Comparison of ENCODE assay signal across 9 mouse cellular contexts in the genomic region with DNA sequence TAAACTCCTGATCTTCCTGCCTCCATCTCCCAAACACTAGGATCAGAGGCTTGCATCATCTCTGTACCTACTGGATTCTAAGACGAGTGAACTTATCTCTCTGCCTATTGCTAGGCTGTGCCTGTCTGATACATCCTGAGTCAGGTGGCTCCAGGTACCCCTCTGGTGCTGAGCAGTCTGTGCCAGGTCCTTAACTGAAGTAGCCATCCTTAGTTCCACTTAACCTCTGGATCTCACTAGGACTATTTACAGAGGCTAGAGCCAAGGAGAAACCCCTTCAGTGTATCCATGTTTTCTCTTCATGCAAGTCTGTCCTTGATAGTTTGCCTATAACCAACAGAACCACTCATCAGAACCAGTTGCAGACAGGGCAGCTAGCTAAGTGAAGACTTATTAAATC. TPM values are rescaled to one million over a fixed set of nuclear protein-coding genes. Genes with fewer than 3 reads are reported as not detected.
DNase-seq lines count a peak whose midpoint lies in the region; ATAC-seq and TF ChIP-seq lines count a peak whose summit lies in the region.
"Had no signal": no experiment of that assay in that cellular context is flagged by ENCODE, and none has a peak within 500 bp of the region (broad histone marks: within the 10 kb centered on the region; RNA-seq: fewer than 3 reads in every experiment).

No protein-coding gene starts in this region.

- peak overlapping the region; percentile 20; the same call in 1 of the 2 replicates for H3K9ac ChIP-seq in lung, embryonic 14.5 days
- no peak overlapping the region for H3K9ac ChIP-seq in lung, embryonic 15.5 days
- H3K9ac ChIP-seq in stomach, postnatal 0 days (ENCODE audit: low read length) = no peak overlapping the region

- H3K4me3 ChIP-seq in erythroblast, embryonic 14.5 days (replicated peaks) = peak overlapping the region; percentile 40
- H3K4me3 ChIP-seq in lung, embryonic 14.5 days (ENCODE audit: low read depth, low read length) = peak overlapping the region; percentile 69; the same call in 1 of the 2 replicates
- H3K4me3 ChIP-seq in lung, adult 2 months (replicated peaks; ENCODE audit: extremely low read depth, low read depth, low read length) = no peak overlapping the region
- peak overlapping the region; percentile 10; the same call in 1 of the 2 replicates for H3K4me3 ChIP-seq in lung, embryonic 15.5 days
- no peak overlapping the region for H3K4me3 ChIP-seq in stomach, postnatal 0 days (ENCODE audit: low read depth, low read length)

- H3K36me3 ChIP-seq in erythroblast, embryonic 14.5 days (ENCODE audit: control insufficient read depth) = no peaks in the 10 kb centered on the region
- H3K36me3 ChIP-seq in lung, embryonic 14.5 days (ENCODE audit: insufficient read depth) = no peaks in the 10 kb centered on the region
- no peaks in the 10 kb centered on the region for H3K36me3 ChIP-seq in lung, embryonic 15.5 days
- no peaks in the 10 kb centered on the region for H3K36me3 ChIP-seq in stomach, postnatal 0 days (ENCODE audit: control insufficient read depth, insufficient read depth, low read length)

- peaks cover 52% of the 10 kb centered on the region for H3K4me1 ChIP-seq in erythroblast, embryonic 14.5 days (ENCODE audit: control insufficient read depth)
- peaks cover 7% of the 10 kb centered on the region; the same call in 1 of the 2 replicates for H3K4me1 ChIP-seq in lung, embryonic 14.5 days (ENCODE audit: insufficient read depth)
- peaks cover 19% of the 10 kb centered on the region for H3K4me1 ChIP-seq in lung, adult 2 months (ENCODE audit: control insufficient read depth, insufficient read depth, low read length)
- H3K4me1 ChIP-seq in lung, embryonic 15.5 days = peaks cover 45% of the 10 kb centered on the region
- H3K4me1 ChIP-seq in stomach, postnatal 0 days (replicated peaks; ENCODE audit: control insufficient read depth, insufficient read depth) = 0 out of 2 replicates have a peak, but pooled peaks cover 3% of the 10 kb centered on the region

- no peak for TF ChIP-seq EP300 in stomach, postnatal 0 days (optimal IDR thresholded peaks at IDR 0.05)

- no peak for TF ChIP-seq CTCF in lung, embryonic 14.5 days (IDR thresholded peaks at IDR 0.05; ENCODE audit: low read depth)
- TF ChIP-seq CTCF in lung, adult 2 months (IDR thresholded peaks at IDR 0.05; ENCODE audit: insufficient read depth, low read length) = no peak
- no peak for TF ChIP-seq CTCF in stomach, postnatal 0 days (IDR thresholded peaks at IDR 0.05; ENCODE audit: low read depth)

- 55% methylated on average over 1 of the region's 1 CpGs for WGBS in lung, embryonic 14.5 days
- 59% methylated on average over 1 of the region's 1 CpGs for WGBS in lung, adult 2 months
- 32% methylated on average over 1 of the region's 1 CpGs for whole genome bisulfite sequencing in lung, embryonic 15.5 days
- 53% methylated on average over 1 of the region's 1 CpGs for WGBS in stomach, postnatal 0 days

- H3K27me3 ChIP-seq in erythroblast, embryonic 14.5 days (ENCODE audit: control insufficient read depth) = no peaks in the 10 kb centered on the region
- no peaks in the 10 kb centered on the region for H3K27me3 ChIP-seq in lung, embryonic 14.5 days (ENCODE audit: insufficient read depth, low read length)
- no peaks in the 10 kb centered on the region for H3K27me3 ChIP-seq in lung, embryonic 15.5 days
- no peaks in the 10 kb centered on the region for H3K27me3 ChIP-seq in stomach, postnatal 0 days (ENCODE audit: control insufficient read depth, insufficient read depth, low read length)

- no peaks in the 10 kb centered on the region for H3K9me3 ChIP-seq in erythroblast, embryonic 14.5 days (ENCODE audit: control insufficient read depth, low read length)
- no peaks in the 10 kb centered on the region for H3K9me3 ChIP-seq in lung, embryonic 14.5 days (ENCODE audit: low read depth, low read length)
- no peaks in the 10 kb centered on the region for H3K9me3 ChIP-seq in lung, embryonic 15.5 days
- H3K9me3 ChIP-seq in stomach, postnatal 0 days (ENCODE audit: control insufficient read depth, low read length) = no peaks in the 10 kb centered on the region

- peak overlapping the region; percentile 76 for H3K4me2 ChIP-seq in lung, embryonic 14.5 days
- peak overlapping the region; percentile 72 for H3K4me2 ChIP-seq in lung, embryonic 15.5 days
- H3K4me2 ChIP-seq in stomach, postnatal 0 days (replicated peaks; ENCODE audit: low read depth) = peak overlapping the region; percentile 42; the same call in 1 of the 2 replicates

- ATAC-seq in erythroblast, adult 5-6 weeks (replicated peaks; ENCODE audit: low FRiP score, poor library complexity, severe bottlenecking) = no peak
- no peak for ATAC-seq in lung, embryonic 14.5 days (ENCODE audit: insufficient read depth)
- ATAC-seq in lung, embryonic 15.5 days (ENCODE audit: borderline replicate concordance, extremely low read depth, low FRiP score, low TSS enrichment) = no peak
- ATAC-seq in stomach, postnatal 0 days (ENCODE audit: low FRiP score, low TSS enrichment) = no peak

- H3K27ac ChIP-seq in lung, embryonic 14.5 days (ENCODE audit: low read depth) = 0 out of 2 replicates have a peak overlapping the region, but pooled peaks have one; percentile 3
- H3K27ac ChIP-seq in lung, embryonic 15.5 days = peak overlapping the region; percentile 25
- 0 out of 2 replicates have a peak overlapping the region, but pooled peaks have one; percentile 13 for H3K27ac ChIP-seq in stomach, postnatal 0 days (replicated peaks)

- TF ChIP-seq POLR2A in lung, adult 2 months (IDR thresholded peaks at IDR 0.05; ENCODE audit: borderline replicate concordance, extremely low read depth, low read depth, low read length) = no peak

- no peak for DNase-seq in lung, embryonic 14.5 days
- no peak for DNase-seq in lung, adult 2 months
- DNase-seq in stomach, postnatal 0 days (ENCODE audit: low spot score) = no peak
- DNase-seq in urinary bladder, postnatal 4 days (ENCODE audit: low spot score in 2 of 2) = no peak
- no peak for DNase-seq in spleen, postnatal 14 days (ENCODE audit: low spot score in 2 of 2)

RNA-seq across cellular contexts. Expression of gene Bnip3, which starts 2.9 kb away (rescaled TPM):
- polyA plus RNA-seq in erythroblast, embryonic 14.5 days (2012) = 0.84 and 0.94 TPM in 2 replicates
- 3.1 and 7.1 TPM in 2 replicates for total RNA-seq in erythroblast, adult 5-6 weeks (2015; ENCODE audit: low replicate concordance)
- total RNA-seq in erythroblast, adult 5-6 weeks (2017; ENCODE audit: low replicate concordance) = 5.7 and 12.5 TPM in 2 replicates
- 76.5 and 94.8 TPM in 2 replicates for polyA plus RNA-seq in lung, embryonic 14.5 days (2014; fragmentation: Nextera tagmentation; extraction: Ambion mirVana)
- polyA plus RNA-seq in lung, adult 2 months (2012; rRNA removed) = 20.1 and 21.5 TPM in 2 replicates
- polyA plus RNA-seq in lung, embryonic 15.5 days (2015; fragmentation: Nextera tagmentation; extraction: Ambion mirVana) = 109 and 120 TPM in 2 replicates
- 113 TPM in 2 replicates for polyA plus RNA-seq in stomach, postnatal 0 days (2015; fragmentation: Nextera tagmentation; extraction: Ambion mirVana)

RNA-seq across cellular contexts. Expression of gene Jakmip3, which starts 34.1 kb away (rescaled TPM):
- polyA plus RNA-seq in erythroblast, embryonic 14.5 days (2012) = not detected in 2 replicates
- total RNA-seq in erythroblast, adult 5-6 weeks (2015; ENCODE audit: low replicate concordance) = not detected in 2 replicates
- total RNA-seq in erythroblast, adult 5-6 weeks (2017; ENCODE audit: low replicate concordance) = not detected in 2 replicates
- polyA plus RNA-seq in lung, embryonic 14.5 days (2014; fragmentation: Nextera tagmentation; extraction: Ambion mirVana) = not detected in 2 replicates
- 0.06 TPM in 1 of 2 replicates, not detected in the other for polyA plus RNA-seq in lung, adult 2 months (2012; rRNA removed)
- polyA plus RNA-seq in lung, embryonic 15.5 days (2015; fragmentation: Nextera tagmentation; extraction: Ambion mirVana) = 0.08 and 0.15 TPM in 2 replicates
- 0.13 and 0.17 TPM in 2 replicates for polyA plus RNA-seq in stomach, postnatal 0 days (2015; fragmentation: Nextera tagmentation; extraction: Ambion mirVana)
- total RNA-seq: neutrophil, adult 5-6 weeks had no signal

Comparison
In these comparisons a context has a peak if more than half of its experiments do, and no peak if none do; other contexts are left out.
1. H3K4me3 ChIP-seq: peak in erythroblast, embryonic 14.5 days (single experiment), lung, embryonic 14.5 days (single experiment) and lung, embryonic 15.5 days (single experiment); none in lung, adult 2 months (single experiment) and stomach, postnatal 0 days (single experiment).
2. RNA of gene Bnip3, which starts 2.9 kb away (polyA plus RNA-seq): 113 TPM in stomach, postnatal 0 days, 109 to 120 TPM in lung, embryonic 15.5 days, 76.5 to 94.8 TPM in lung, embryonic 14.5 days and 20.1 to 21.5 TPM in lung, adult 2 months; 0.84 to 0.94 TPM in erythroblast, embryonic 14.5 days; every median in the first group is over 10 times any median in the second.
3. Peak in every context shown above with its lines, with median percentiles within 50 percentile points of each other: H3K27ac ChIP-seq and H3K4me2 ChIP-seq.